39 mouse cellular contexts compared by ENCODE assay signal in genomic region chr11:109354236-109354613, GRCm38 (mm10). TPM values are rescaled to one million over a fixed set of nuclear protein-coding genes. Genes with fewer than 3 reads are reported as not detected.
DNase-seq lines count a peak whose midpoint lies in the region; ATAC-seq and TF ChIP-seq lines count a peak whose summit lies in the region.
"Had no signal": no experiment of that assay in that cellular context is flagged by ENCODE, and none has a peak within 500 bp of the region (broad histone marks: within the 10 kb centered on the region; RNA-seq: fewer than 3 reads in every experiment).

No protein-coding gene starts in this region.

- H3K4me1 ChIP-seq in heart, adult 2 months (ENCODE audit: control insufficient read depth, insufficient read depth, low read length): peaks cover 3% of the 10 kb centered on the region; the same call in 1 of the 2 replicates
- peaks cover 45% of the 10 kb centered on the region for H3K4me1 ChIP-seq in lung, embryonic 15.5 days
- no peaks in the 10 kb centered on the region for H3K4me1 ChIP-seq in cortical plate, adult 2 months (ENCODE audit: control insufficient read depth, insufficient read depth, low read length)
- H3K4me1 ChIP-seq in intestine, postnatal 0 days (replicated peaks; ENCODE audit: control insufficient read depth, insufficient read depth, low read length): peaks cover 15% of the 10 kb centered on the region

- no peak overlapping the region for H3K4me2 ChIP-seq in lung, embryonic 15.5 days
- no peak overlapping the region for H3K4me2 ChIP-seq in intestine, postnatal 0 days (replicated peaks; ENCODE audit: low read depth)
- H3K4me2 ChIP-seq: embryonic facial prominence, embryonic 13.5 days; heart, embryonic 11.5 days; hindbrain, embryonic 14.5 days; limb, embryonic 13.5 days; liver, embryonic 11.5 days; midbrain, embryonic 12.5 days; neural tube, embryonic 12.5 days had no signal

- 0 out of 2 replicates have a peak, but pooled peaks have one; percentile 4 for ATAC-seq in lung, embryonic 15.5 days (ENCODE audit: borderline replicate concordance, extremely low read depth, low FRiP score, low TSS enrichment)
- ATAC-seq in intestine, postnatal 0 days: no peak
- ATAC-seq: CD4-positive, CD25-positive, alpha-beta regulatory T cell, adult 4 months; forebrain, embryonic 16.5 days; inflammation-experienced regulatory T-cells, adult 6 months had no signal

- no peak overlapping the region for H3K27ac ChIP-seq in heart, adult 2 months
- peak overlapping the region; percentile 30; the same call in 1 of the 2 replicates for H3K27ac ChIP-seq in lung, embryonic 15.5 days
- H3K27ac ChIP-seq in cortical plate, adult 2 months (ENCODE audit: insufficient read depth, low read length): peak overlapping the region; percentile 28; the same call in 1 of the 2 replicates
- H3K27ac ChIP-seq in intestine, postnatal 0 days (ENCODE audit: low read depth, low read length): 0 out of 2 replicates have a peak overlapping the region, but pooled peaks have one; percentile 30
- H3K27ac ChIP-seq: embryonic facial prominence, embryonic 13.5 days; forebrain, embryonic 10.5 days; hindbrain, embryonic 14.5 days; limb, embryonic 13.5 days; midbrain, embryonic 12.5 days; neural tube, embryonic 12.5 days had no signal

- DNase-seq in heart, adult 11 months: peak; percentile 87
- no peak for DNase-seq in heart, adult 2 months
- DNase-seq in lung, postnatal 14 days: no peak
- no peak for DNase-seq in kidney, adult 9 months
- DNase-seq: adrenal gland, postnatal 36 days; cerebellum, adult 2 months; kidney, adult 8-10 months; kidney, postnatal 10 days; right cerebral cortex, adult 18-20 months; spleen, adult 18-20 months; thymus, postnatal 14 days had no signal

- no peaks in the 10 kb centered on the region for H3K9me3 ChIP-seq in lung, embryonic 15.5 days
- H3K9me3 ChIP-seq in intestine, postnatal 0 days (ENCODE audit: control insufficient read depth): no peaks in the 10 kb centered on the region
- H3K9me3 ChIP-seq: embryonic facial prominence, embryonic 13.5 days; forebrain, embryonic 10.5 days; limb, embryonic 13.5 days; midbrain, embryonic 12.5 days; neural tube, embryonic 12.5 days had no signal

- 60% methylated on average over 6 of the region's 6 CpGs for WGBS in heart, adult 2 months
- 80% methylated on average over 6 of the region's 6 CpGs for WGBS in lung, embryonic 15.5 days
- 82% methylated on average over 6 of the region's 6 CpGs for WGBS in intestine, postnatal 0 days

- H3K79me2 ChIP-seq in heart, adult 2 months (replicated peaks; ENCODE audit: control insufficient read depth, insufficient read depth, low read length): no peaks in the 10 kb centered on the region

- no peak for TF ChIP-seq EP300 in heart, adult 2 months (IDR thresholded peaks at IDR 0.05; ENCODE audit: insufficient read depth, low read depth, low read length)

- no peak for TF ChIP-seq POLR2A in heart, adult 2 months (IDR thresholded peaks at IDR 0.05; ENCODE audit: insufficient read depth, low read depth, low read length)
- TF ChIP-seq POLR2A in cortical plate, adult 2 months (IDR thresholded peaks at IDR 0.05; ENCODE audit: extremely low read depth, insufficient read depth, low read length): no peak

- no peak overlapping the region for H3K9ac ChIP-seq in heart, adult 2 months (ENCODE audit: low read depth, low read length)
- no peak overlapping the region for H3K9ac ChIP-seq in lung, embryonic 15.5 days
- H3K9ac ChIP-seq in intestine, postnatal 0 days (ENCODE audit: low read depth, low read length): no peak overlapping the region
- H3K9ac ChIP-seq: embryonic facial prominence, embryonic 13.5 days; hindbrain, embryonic 14.5 days; limb, embryonic 13.5 days; midbrain, embryonic 12.5 days; neural tube, embryonic 12.5 days had no signal

- no peak for TF ChIP-seq CTCF in heart, adult 2 months (IDR thresholded peaks at IDR 0.05)
- no peak for TF ChIP-seq CTCF in cortical plate, adult 2 months (IDR thresholded peaks at IDR 0.05; ENCODE audit: extremely low read depth, insufficient read depth, low read length)
- no peak for TF ChIP-seq CTCF in intestine, postnatal 0 days (IDR thresholded peaks at IDR 0.05; ENCODE audit: low read depth)

- no peaks in the 10 kb centered on the region for H3K36me3 ChIP-seq in heart, adult 2 months (ENCODE audit: control insufficient read depth, insufficient read depth, low read length)
- H3K36me3 ChIP-seq in lung, embryonic 15.5 days: no peaks in the 10 kb centered on the region
- no peaks in the 10 kb centered on the region for H3K36me3 ChIP-seq in intestine, postnatal 0 days (ENCODE audit: control insufficient read depth, insufficient read depth)
- H3K36me3 ChIP-seq: embryonic facial prominence, embryonic 13.5 days; forebrain, embryonic 10.5 days; limb, embryonic 13.5 days; midbrain, embryonic 12.5 days; neural tube, embryonic 12.5 days had no signal

- H3K27me3 ChIP-seq in heart, adult 2 months (ENCODE audit: control insufficient read depth, insufficient read depth, low read length): no peaks in the 10 kb centered on the region
- H3K27me3 ChIP-seq in lung, embryonic 15.5 days: no peaks in the 10 kb centered on the region
- H3K27me3 ChIP-seq in intestine, postnatal 0 days (replicated peaks; ENCODE audit: control insufficient read depth, insufficient read depth, low read length): no peaks in the 10 kb centered on the region
- H3K27me3 ChIP-seq: limb, embryonic 13.5 days; midbrain, embryonic 12.5 days; neural tube, embryonic 12.5 days had no signal

- intact Hi-C loops in heart, adult 2 months (cut with DNase I): no loop called here

- no peak overlapping the region for H3K4me3 ChIP-seq in heart, adult 2 months
- H3K4me3 ChIP-seq in lung, embryonic 15.5 days: no peak overlapping the region
- H3K4me3 ChIP-seq in cortical plate, adult 2 months (ENCODE audit: insufficient read depth, low read length): no peak overlapping the region
- no peak overlapping the region for H3K4me3 ChIP-seq in intestine, postnatal 0 days (ENCODE audit: low read depth, low read length)
- H3K4me3 ChIP-seq: embryonic facial prominence, embryonic 13.5 days; forebrain, embryonic 10.5 days; limb, embryonic 13.5 days; midbrain, embryonic 12.5 days; myocyte; neural tube, embryonic 12.5 days had no signal

RNA-seq across cellular contexts. Expression of gene Gna13, which starts 8.4 kb away (rescaled TPM):
- total RNA-seq in heart, adult 2 months (2021): 10 to 100 TPM; 30.8 to 30.9 TPM
- 12.7 and 21.1 TPM in 2 replicates for polyA plus RNA-seq in heart, adult 2 months (2012; rRNA removed)
- polyA plus RNA-seq in lung, embryonic 15.5 days (2015; fragmentation: Nextera tagmentation; extraction: Ambion mirVana): 25.5 and 27.8 TPM in 2 replicates
- 35.5 and 37.0 TPM in 2 replicates for polyA plus RNA-seq in cortical plate, adult 2 months (2012; rRNA removed)
- 81.7 and 86.9 TPM in 2 replicates for polyA plus RNA-seq in intestine, postnatal 0 days (2015; fragmentation: Nextera tagmentation; extraction: Ambion mirVana)

RNA-seq across cellular contexts. Expression of gene Rgs9, which starts 56.3 kb away (rescaled TPM):
- under 1 TPM in 1 of 2 experiments, not detected in 1; 0.09 TPM for total RNA-seq in heart, adult 2 months (2021)
- polyA plus RNA-seq in heart, adult 2 months (2012; rRNA removed): 0.21 and 0.32 TPM in 2 replicates
- 1.3 and 1.7 TPM in 2 replicates for polyA plus RNA-seq in lung, embryonic 15.5 days (2015; fragmentation: Nextera tagmentation; extraction: Ambion mirVana)
- polyA plus RNA-seq in cortical plate, adult 2 months (2012; rRNA removed): 12.5 and 57.8 TPM in 2 replicates
- polyA plus RNA-seq in intestine, postnatal 0 days (2015; fragmentation: Nextera tagmentation; extraction: Ambion mirVana): 2.6 and 2.8 TPM in 2 replicates
- total RNA-seq: gastrocnemius, adult 8-10 months had no signal
- polyA plus RNA-seq: myocyte had no signal

RNA-seq across cellular contexts. Expression of gene 9930022D16Rik, which starts 59.5 kb away (rescaled TPM):
- total RNA-seq in heart, adult 2 months (2021): not detected
- not detected in 2 replicates for polyA plus RNA-seq in heart, adult 2 months (2012; rRNA removed)
- not detected in 2 replicates for polyA plus RNA-seq in lung, embryonic 15.5 days (2015; fragmentation: Nextera tagmentation; extraction: Ambion mirVana)
- polyA plus RNA-seq in cortical plate, adult 2 months (2012; rRNA removed): 0.04 and 0.06 TPM in 2 replicates
- polyA plus RNA-seq in intestine, postnatal 0 days (2015; fragmentation: Nextera tagmentation; extraction: Ambion mirVana): 0.08 TPM in 1 of 2 replicates, not detected in the other
- total RNA-seq: adrenal gland, adult 18-20 months; adrenal gland, postnatal 36 days; gastrocnemius, adult 8-10 months; heart, postnatal 4 days; layer of hippocampus, postnatal 10 days; left cerebral cortex, adult 18-20 months; left cerebral cortex, postnatal 25 days; midbrain, postnatal 0 days had no signal
- polyA plus RNA-seq: brain, embryonic 14.5 days; cerebellum, adult 2 months; embryonic facial prominence, embryonic 13.5 days; forebrain, embryonic 10.5 days; forebrain, embryonic 16.5 days; gonadal fat pad, adult 2 months; heart, postnatal 0 days; hindbrain, embryonic 14.5 days; large intestine, adult 2 months; limb, embryonic 13.5 days; liver, embryonic 11.5 days; liver, embryonic 16.5 days; midbrain, embryonic 12.5 days; midbrain, postnatal 0 days; myocyte; neural tube, embryonic 12.5 days; urinary bladder, adult 2 months had no signal
